Mouse (Mus musculus) ES-Bruce4 (cell line): ENCODE measurements around the gene Spats2l.

Experiments used
- CTCF ChIP-seq: IDR thresholded peaks from one replicate; pipeline ENCODE4 v1.8.1; 2011; ENCODE audit warnings: low read depth, low read length
- POLR2A ChIP-seq: IDR thresholded peaks from one replicate; pipeline ENCODE4 v1.8.1; 2011; ENCODE audit warnings: low read length; ENCODE audit not compliant: insufficient read depth

DNA sequence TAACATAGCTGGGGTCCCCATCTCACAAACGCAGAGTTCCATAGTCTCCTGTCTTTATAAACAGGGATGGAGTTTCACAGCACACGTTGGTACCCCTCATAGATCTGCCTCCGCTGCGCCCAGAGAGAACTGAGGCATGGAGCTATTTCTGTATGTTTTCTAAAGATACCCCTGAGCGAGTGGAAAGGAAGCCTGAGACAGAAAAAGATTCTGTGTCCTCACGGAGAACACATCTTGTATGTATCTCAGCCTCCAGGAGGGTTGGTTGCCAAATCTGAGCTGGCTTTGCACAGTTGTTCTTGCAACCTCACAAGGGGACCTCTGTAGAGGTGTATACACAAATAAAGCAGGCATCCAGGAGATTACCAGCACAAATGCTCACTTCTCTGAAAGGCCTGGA lies 105.0 kb downstream of the Spats2l start:
- TF ChIP-seq CTCF, result no peak
- TF ChIP-seq POLR2A, result no peak
